Mouse (Mus musculus): ENCODE data around the gene Fam83b. TPM values are rescaled to one million over a fixed set of nuclear protein-coding genes. Genes with fewer than 3 reads are reported as not detected.

Gene Fam83b
- total and polyA plus RNA-seq, 2 experiments from 2014 or later: 0.04 TPM; not detected in 1

DNA sequence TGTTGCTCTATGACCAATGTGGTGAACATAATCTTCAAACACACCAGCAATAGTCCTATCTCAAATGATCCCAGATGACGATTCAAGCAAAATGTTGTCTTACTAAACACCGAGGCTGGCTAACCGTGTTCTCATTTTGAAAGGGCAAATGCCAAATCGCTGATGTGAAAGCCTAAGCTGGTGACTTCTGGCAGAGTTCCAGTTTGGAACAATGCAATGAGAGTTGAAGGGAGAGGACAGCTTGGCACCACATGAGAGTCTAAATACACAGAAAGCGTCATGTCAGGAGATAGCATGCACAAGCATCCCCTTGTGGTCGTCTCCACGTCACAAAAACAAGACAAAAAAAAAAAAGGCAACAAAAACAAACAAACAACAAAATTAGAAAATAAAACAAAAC, 27.6 kb downstream of the Fam83b start:
- Histone ChIP-seq H3K4me1 (ENCODE audit: control insufficient read depth, insufficient read depth) (no peaks in the 10 kb centered on the region), H3K9me3 (replicated peaks; ENCODE audit: control insufficient read depth, low read length) (no peaks in the 10 kb centered on the region), H3K27ac (ENCODE audit: low read depth) (no peak overlapping the region), H3K4me2 (ENCODE audit: low read depth, low read length) (no peak overlapping the region), H3K27me3 (ENCODE audit: control insufficient read depth, insufficient read depth, low read length) (no peaks in the 10 kb centered on the region), H3K36me3 (replicated peaks; ENCODE audit: control insufficient read depth, insufficient read depth, low read length) (no peaks in the 10 kb centered on the region), H3K9ac (replicated peaks; ENCODE audit: low read depth, low read length) (no peak overlapping the region), H3K4me3 (ENCODE audit: low read depth, low read length) (no peak overlapping the region)
- DNase-seq (ENCODE audit: low spot score): no peak
- ATAC-seq (ENCODE audit: insufficient read depth, low read depth): no peak
- TF ChIP-seq CTCF (IDR thresholded peaks at IDR 0.05; ENCODE audit: low read depth) (no peak), EP300 (IDR thresholded peaks at IDR 0.05; ENCODE audit: low read depth) (no peak)
- 29% methylated on average over 7 of the region's 7 CpGs for WGBS

DNA sequence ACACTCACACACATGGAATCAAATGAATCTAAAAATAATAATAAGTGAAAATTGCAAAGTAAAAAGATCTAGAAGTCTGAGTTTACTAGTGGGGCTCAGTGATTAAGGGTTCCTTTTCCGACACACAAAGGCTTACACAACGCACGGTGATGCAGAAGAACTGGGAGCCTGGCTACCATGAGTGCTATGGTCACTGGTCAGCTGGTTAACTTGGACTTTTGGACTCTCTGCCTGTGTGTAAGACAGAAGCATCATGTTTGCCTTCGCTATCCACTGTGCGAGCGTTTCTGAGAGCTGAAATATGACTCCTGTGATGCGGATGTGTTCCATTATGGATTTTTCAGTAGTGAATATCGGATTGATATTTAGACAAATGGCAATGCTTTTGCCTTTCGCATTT, 30.9 kb downstream of the Fam83b start:
- H3K4me2 ChIP-seq (ENCODE audit: low read depth, low read length): no peak overlapping the region
- no peaks in the 10 kb centered on the region for H3K36me3 ChIP-seq (replicated peaks; ENCODE audit: control insufficient read depth, insufficient read depth, low read length)
- no peaks in the 10 kb centered on the region for H3K9me3 ChIP-seq (replicated peaks; ENCODE audit: control insufficient read depth, low read length)
- TF ChIP-seq CTCF (IDR thresholded peaks at IDR 0.05; ENCODE audit: low read depth): no peak
- no peak for TF ChIP-seq EP300 (IDR thresholded peaks at IDR 0.05; ENCODE audit: low read depth)
- 85% methylated on average over 9 of the region's 9 CpGs for WGBS
- no peaks in the 10 kb centered on the region for H3K4me1 ChIP-seq (ENCODE audit: control insufficient read depth, insufficient read depth)
- no peak overlapping the region for H3K9ac ChIP-seq (replicated peaks; ENCODE audit: low read depth, low read length)
- H3K4me3 ChIP-seq (ENCODE audit: low read depth, low read length): no peak overlapping the region
- no peak for DNase-seq (ENCODE audit: low spot score)
- H3K27ac ChIP-seq (ENCODE audit: low read depth): no peak overlapping the region
- no peaks in the 10 kb centered on the region for H3K27me3 ChIP-seq (ENCODE audit: control insufficient read depth, insufficient read depth, low read length)
- ATAC-seq (ENCODE audit: insufficient read depth, low read depth): no peak

DNA sequence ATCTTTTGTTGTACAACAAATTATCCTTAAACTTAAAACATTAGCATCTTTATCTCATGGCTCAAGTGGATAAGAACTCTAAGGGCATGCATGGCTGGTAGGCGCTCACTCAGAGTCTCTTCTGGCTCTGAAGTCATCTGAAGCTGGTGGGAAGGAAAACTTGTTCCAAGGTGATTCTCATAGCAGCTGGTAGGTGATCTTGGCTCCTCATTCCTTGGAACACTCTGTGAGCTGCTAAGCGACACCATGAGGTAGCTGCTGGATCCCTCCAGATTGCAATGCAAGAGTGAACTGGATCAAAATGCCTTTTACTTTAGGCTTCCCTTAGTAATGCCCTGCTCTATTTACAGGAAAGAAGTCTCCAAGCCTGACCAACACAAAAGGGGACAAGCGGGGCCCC, 34.5 kb downstream of the Fam83b start:
- Histone ChIP-seq H3K9me3 (replicated peaks; ENCODE audit: control insufficient read depth, low read length) (no peaks in the 10 kb centered on the region), H3K4me3 (ENCODE audit: low read depth, low read length) (no peak overlapping the region), H3K4me2 (ENCODE audit: low read depth, low read length) (no peak overlapping the region), H3K27me3 (ENCODE audit: control insufficient read depth, insufficient read depth, low read length) (no peaks in the 10 kb centered on the region), H3K9ac (replicated peaks; ENCODE audit: low read depth, low read length) (no peak overlapping the region), H3K4me1 (ENCODE audit: control insufficient read depth, insufficient read depth) (no peaks in the 10 kb centered on the region), H3K27ac (ENCODE audit: low read depth) (no peak overlapping the region), H3K36me3 (replicated peaks; ENCODE audit: control insufficient read depth, insufficient read depth, low read length) (no peaks in the 10 kb centered on the region)
- ATAC-seq (ENCODE audit: insufficient read depth, low read depth) (no peak), DNase-seq (ENCODE audit: low spot score) (no peak)
- WGBS: 86% methylated on average over 3 of the region's 3 CpGs
- TF ChIP-seq CTCF (IDR thresholded peaks at IDR 0.05; ENCODE audit: low read depth) (no peak), EP300 (IDR thresholded peaks at IDR 0.05; ENCODE audit: low read depth) (no peak)

DNA sequence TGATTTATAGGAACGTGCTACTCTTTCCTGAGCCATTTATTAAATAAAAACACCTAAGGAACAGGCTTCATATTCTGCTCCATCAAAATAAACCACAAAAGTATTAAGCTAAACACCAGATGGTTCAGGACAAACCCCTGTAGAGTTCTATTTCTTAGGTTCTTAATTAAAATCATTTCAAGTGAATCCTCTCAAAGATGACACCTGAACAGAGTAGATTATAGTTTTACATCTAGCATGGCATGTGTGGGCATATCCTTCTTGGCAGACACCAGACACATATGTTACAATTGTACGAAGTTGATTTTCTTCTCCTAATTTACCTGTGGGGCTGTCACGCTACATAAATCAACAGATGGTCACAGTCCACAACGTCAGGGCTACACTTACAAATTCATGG, 35.5 kb downstream of the Fam83b start:
- H3K9ac ChIP-seq (replicated peaks; ENCODE audit: low read depth, low read length): no peak overlapping the region
- TF ChIP-seq EP300 (IDR thresholded peaks at IDR 0.05; ENCODE audit: low read depth) (no peak), CTCF (IDR thresholded peaks at IDR 0.05; ENCODE audit: low read depth) (no peak)

DNA sequence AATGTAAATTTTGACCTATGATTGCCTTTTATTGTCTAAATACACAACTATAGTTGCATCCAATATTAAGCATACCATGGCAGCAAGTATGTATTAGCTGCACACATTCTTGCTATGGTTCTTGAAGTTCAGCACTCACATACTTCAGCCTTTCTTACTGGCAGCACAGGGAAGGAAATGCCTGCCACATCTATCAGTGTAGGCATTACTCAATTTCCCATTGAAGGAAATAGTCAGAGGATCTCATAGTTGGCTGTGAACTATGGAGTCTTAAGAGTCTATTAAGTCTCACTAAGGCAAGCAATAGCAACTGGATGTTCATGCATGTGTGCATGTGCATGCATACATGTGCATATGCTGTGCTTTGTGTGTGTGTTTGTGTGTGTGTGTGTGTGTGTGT, 41.3 kb downstream of the Fam83b start:
- H3K4me3 ChIP-seq (ENCODE audit: low read depth, low read length): no peak overlapping the region
- no peaks in the 10 kb centered on the region for H3K4me1 ChIP-seq (ENCODE audit: control insufficient read depth, insufficient read depth)
- H3K36me3 ChIP-seq (replicated peaks; ENCODE audit: control insufficient read depth, insufficient read depth, low read length): no peaks in the 10 kb centered on the region
- H3K9me3 ChIP-seq (replicated peaks; ENCODE audit: control insufficient read depth, low read length): no peaks in the 10 kb centered on the region
- H3K4me2 ChIP-seq (ENCODE audit: low read depth, low read length): no peak overlapping the region
- no peak for TF ChIP-seq CTCF (IDR thresholded peaks at IDR 0.05; ENCODE audit: low read depth)
- H3K27me3 ChIP-seq (ENCODE audit: control insufficient read depth, insufficient read depth, low read length): no peaks in the 10 kb centered on the region
- no peak for ATAC-seq (ENCODE audit: insufficient read depth, low read depth)
- no peak for DNase-seq (ENCODE audit: low spot score)
- H3K27ac ChIP-seq (ENCODE audit: low read depth): no peak overlapping the region
- H3K9ac ChIP-seq (replicated peaks; ENCODE audit: low read depth, low read length): no peak overlapping the region

More for the DNA sequence above, 35.5 kb downstream of the Fam83b start:
- H3K4me1 ChIP-seq (ENCODE audit: control insufficient read depth, insufficient read depth): no peaks in the 10 kb centered on the region
- no peak overlapping the region for H3K4me2 ChIP-seq (ENCODE audit: low read depth, low read length)
- ATAC-seq (ENCODE audit: insufficient read depth, low read depth) (no peak), DNase-seq (ENCODE audit: low spot score) (no peak)
- H3K27ac ChIP-seq (ENCODE audit: low read depth): no peak overlapping the region
- no peaks in the 10 kb centered on the region for H3K27me3 ChIP-seq (ENCODE audit: control insufficient read depth, insufficient read depth, low read length)
- no peaks in the 10 kb centered on the region for H3K36me3 ChIP-seq (replicated peaks; ENCODE audit: control insufficient read depth, insufficient read depth, low read length)
- 80% methylated on average over 4 of the region's 4 CpGs for WGBS
- H3K4me3 ChIP-seq (ENCODE audit: low read depth, low read length): no peak overlapping the region
- no peaks in the 10 kb centered on the region for H3K9me3 ChIP-seq (replicated peaks; ENCODE audit: control insufficient read depth, low read length)

DNA sequence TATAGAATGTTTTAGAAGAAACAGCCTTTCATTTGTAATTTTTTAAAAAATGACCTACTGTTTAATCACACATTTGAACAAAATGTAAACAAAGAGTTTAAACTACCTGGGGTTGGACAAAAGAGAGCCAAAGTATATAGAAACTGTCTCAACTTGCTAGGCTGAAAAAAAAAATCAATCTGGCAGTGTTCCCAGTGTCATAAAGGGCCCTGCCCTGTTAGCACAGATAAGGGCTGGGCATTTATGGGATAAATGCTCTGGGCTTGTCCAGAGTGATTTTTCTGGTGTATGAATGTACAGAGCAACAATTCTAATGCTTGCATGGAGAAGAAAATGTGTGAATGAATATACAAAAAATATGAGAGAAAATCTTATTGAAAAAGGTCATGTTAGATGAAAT, 43.8 kb downstream of the Fam83b start:
- Histone ChIP-seq H3K4me3 (ENCODE audit: low read depth, low read length) (no peak overlapping the region), H3K9ac (replicated peaks; ENCODE audit: low read depth, low read length) (no peak overlapping the region), H3K27me3 (ENCODE audit: control insufficient read depth, insufficient read depth, low read length) (no peaks in the 10 kb centered on the region), H3K36me3 (replicated peaks; ENCODE audit: control insufficient read depth, insufficient read depth, low read length) (no peaks in the 10 kb centered on the region), H3K4me1 (ENCODE audit: control insufficient read depth, insufficient read depth) (no peaks in the 10 kb centered on the region), H3K4me2 (ENCODE audit: low read depth, low read length) (no peak overlapping the region), H3K9me3 (replicated peaks; ENCODE audit: control insufficient read depth, low read length) (no peaks in the 10 kb centered on the region), H3K27ac (ENCODE audit: low read depth) (no peak overlapping the region)
- no peak for TF ChIP-seq EP300 (IDR thresholded peaks at IDR 0.05; ENCODE audit: low read depth)
- TF ChIP-seq CTCF (IDR thresholded peaks at IDR 0.05; ENCODE audit: low read depth): no peak
- DNase-seq (ENCODE audit: low spot score): no peak
- ATAC-seq (ENCODE audit: insufficient read depth, low read depth): no peak
